Mouse (Mus musculus): ENCODE measurements at regions not wholly inside any gene's neighbourhood (a gene's known extent, or its start where the extent isn't known, plus 50 kb on each side); places are given as distances from the start of the nearest gene placed in this dataset.

- ATAC-seq (ENCODE audit: low FRiP score, low read depth) = no peak
- Histone ChIP-seq H3K36me3 (no peaks in the 10 kb centered on the region), H3K9ac (no peak overlapping the region), H3K4me1 (peaks cover 5% of the 10 kb centered on the region; the same call in 1 of the 2 replicates), H3K9me3 (no peaks in the 10 kb centered on the region), H3K27ac (no peak overlapping the region), H3K27me3 (no peaks in the 10 kb centered on the region), H3K4me2 (replicated peaks) (no peak overlapping the region), H3K4me3 (no peak overlapping the region)
Measured at GRCm38 (mm10) chr14:89557334-89557733, 1086.1 kb upstream of the Pcdh20 start.

DNA sequence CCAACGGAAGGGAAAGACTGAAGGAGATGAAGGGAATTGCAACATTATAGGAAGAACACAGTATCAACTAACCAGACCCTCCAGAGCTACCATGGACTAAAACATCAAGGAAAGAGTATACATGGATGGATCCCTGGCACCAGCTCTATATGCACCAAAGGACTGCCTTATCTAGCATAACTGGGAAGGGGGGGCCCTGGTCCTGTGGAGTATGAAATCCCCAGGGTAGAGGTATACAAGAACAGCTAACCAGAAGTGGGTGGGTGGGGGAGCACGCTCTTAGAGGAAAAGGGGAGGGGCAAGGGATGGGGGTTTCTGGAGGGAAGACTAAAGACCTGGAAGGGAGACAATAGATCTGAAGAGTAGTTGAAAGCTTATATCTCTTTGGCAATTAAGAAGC is 1085.0 kb upstream of the Pcdh20 start:
- no peak for ATAC-seq (ENCODE audit: low FRiP score, low read depth)
- no peak overlapping the region for H3K27ac ChIP-seq
- H3K36me3 ChIP-seq = no peaks in the 10 kb centered on the region
- H3K9ac ChIP-seq = no peak overlapping the region
- H3K4me2 ChIP-seq (replicated peaks) = no peak overlapping the region
- H3K27me3 ChIP-seq = no peaks in the 10 kb centered on the region
- 68% methylated on average over 2 of the region's 2 CpGs for WGBS
- H3K4me3 ChIP-seq = no peak overlapping the region
- H3K9me3 ChIP-seq = no peaks in the 10 kb centered on the region
- peaks cover 5% of the 10 kb centered on the region; the same call in 1 of the 2 replicates for H3K4me1 ChIP-seq

DNA sequence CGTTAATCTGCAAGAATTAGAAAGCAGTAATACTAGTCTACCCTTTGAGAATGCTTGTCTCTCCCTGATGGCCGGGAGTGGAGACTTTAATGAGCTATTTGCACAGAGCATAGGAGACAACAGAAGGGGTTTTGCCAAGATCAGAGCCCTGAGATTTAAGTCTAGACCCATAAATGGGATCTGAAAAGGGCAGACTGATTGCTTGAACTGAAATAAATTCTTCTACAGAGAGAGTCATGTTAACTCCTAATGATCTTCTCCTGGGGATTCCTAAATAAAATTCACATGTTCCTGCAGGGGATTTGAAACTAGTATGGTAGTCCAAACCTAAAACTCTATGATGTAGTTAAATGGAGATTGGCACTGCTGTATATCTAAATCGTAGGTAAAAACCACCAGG is 1082.9 kb upstream of the Pcdh20 start:
- no peak overlapping the region for H3K27ac ChIP-seq
- no peaks in the 10 kb centered on the region for H3K4me1 ChIP-seq
- H3K4me2 ChIP-seq (replicated peaks) = no peak overlapping the region
- 37% methylated on average over 3 of the region's 3 CpGs for WGBS
- no peaks in the 10 kb centered on the region for H3K36me3 ChIP-seq
- H3K27me3 ChIP-seq = no peaks in the 10 kb centered on the region
- no peak overlapping the region for H3K4me3 ChIP-seq
- H3K9me3 ChIP-seq = no peaks in the 10 kb centered on the region
- ATAC-seq (ENCODE audit: low FRiP score, low read depth) = no peak
- H3K9ac ChIP-seq = no peak overlapping the region
